In the genomic region with DNA sequence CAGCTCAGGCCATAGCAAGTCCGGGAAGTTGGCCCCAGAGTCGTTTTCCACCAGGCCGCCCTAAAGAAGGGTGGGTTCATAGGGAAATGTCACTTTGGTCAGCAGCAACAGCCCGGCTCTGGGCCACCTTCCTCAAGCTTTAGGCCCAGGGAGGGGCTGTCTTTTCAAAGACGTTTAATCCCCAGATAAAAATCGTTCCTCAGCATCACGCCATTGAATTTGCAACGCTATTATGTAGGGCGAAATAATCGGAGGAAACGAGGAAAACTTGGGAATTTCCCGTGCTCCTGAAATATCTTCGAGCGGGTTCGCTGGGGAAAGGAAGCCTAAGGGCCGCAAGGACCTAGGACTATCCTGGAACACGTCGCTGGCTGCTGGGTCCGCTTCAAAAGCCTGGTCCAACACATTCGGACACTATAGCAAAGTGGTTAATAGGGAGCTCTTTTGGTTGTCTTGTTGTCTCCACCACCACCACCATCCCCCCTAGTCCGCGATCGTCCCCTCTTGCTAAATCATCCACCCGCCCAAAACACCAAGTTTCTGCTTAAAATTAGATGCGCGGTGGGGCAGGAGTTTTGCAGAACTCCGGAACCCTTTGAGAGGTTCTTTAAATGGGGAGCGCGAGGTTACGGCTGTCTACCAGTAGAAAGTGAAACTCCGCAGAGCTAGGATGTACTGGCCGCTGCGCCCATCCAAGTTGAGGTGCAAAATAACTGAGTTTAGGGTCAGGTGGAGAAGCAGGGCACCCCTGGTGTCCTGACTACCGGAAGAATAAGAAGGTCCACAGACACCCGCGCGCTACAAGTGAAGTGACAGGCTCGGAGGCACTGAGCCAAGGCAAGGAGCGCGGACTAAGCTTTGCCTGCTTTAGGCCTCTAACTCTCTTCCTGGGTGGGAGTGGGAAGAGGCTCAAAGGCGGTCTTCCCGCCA, we compare ENCODE assay signal across 8 mouse cellular contexts. TPM values are rescaled to one million over a fixed set of nuclear protein-coding genes. Genes with fewer than 3 reads are reported as not detected.
DNase-seq lines count a peak whose midpoint lies in the region; ATAC-seq and TF ChIP-seq lines count a peak whose summit lies in the region.

No protein-coding gene starts in this region.

- DNase-seq in adrenal gland, postnatal 25 days = peak; percentile 15
- no peak for DNase-seq in adrenal gland, postnatal 4 days (ENCODE audit: low spot score in 2 of 2)
- DNase-seq in brain, embryonic 14.5 days (ENCODE audit: low read depth) = peak; percentile 50
- DNase-seq in heart, adult 9 months (ENCODE audit: low spot score in 2 of 2) = peak; percentile 20 to 31
- DNase-seq in limb, embryonic 10.5 days (ENCODE audit: low spot score) = peak; percentile 72
- peak; percentile 55 for DNase-seq in neural tube, embryonic 11.5 days (ENCODE audit: low spot score)
- DNase-seq in ovary, adult 18-20 months (ENCODE audit: low spot score) = no peak
- DNase-seq in testis, postnatal 14 days (ENCODE audit: low spot score) = no peak

- WGBS in limb, embryonic 10.5 days = under 1% methylated on average over 42 of the region's 42 CpGs
- under 1% methylated on average over 42 of the region's 42 CpGs for WGBS in neural tube, embryonic 11.5 days

- no peaks in the 10 kb centered on the region for H3K9me3 ChIP-seq in limb, embryonic 10.5 days (replicated peaks)
- no peaks in the 10 kb centered on the region for H3K9me3 ChIP-seq in neural tube, embryonic 11.5 days (ENCODE audit: control insufficient read depth, low read length)

- TF ChIP-seq POLR2A in brain, embryonic 14.5 days (IDR thresholded peaks at IDR 0.05; ENCODE audit: borderline replicate concordance, extremely low read depth, insufficient read depth, insufficient read length, poor library complexity, severe bottlenecking) = no peak

- ATAC-seq in neural tube, embryonic 11.5 days (ENCODE audit: insufficient read depth, low FRiP score, low TSS enrichment) = no peak

- peaks cover 88% of the 10 kb centered on the region for H3K27me3 ChIP-seq in limb, embryonic 10.5 days (ENCODE audit: low read depth, poor library complexity, severe bottlenecking)
- H3K27me3 ChIP-seq in neural tube, embryonic 11.5 days (ENCODE audit: control insufficient read depth, insufficient read depth, low read length) = peaks cover 90% of the 10 kb centered on the region

- peak overlapping the region; percentile 95 for H3K4me2 ChIP-seq in neural tube, embryonic 11.5 days (ENCODE audit: low read depth)

- TF ChIP-seq CTCF in brain, embryonic 14.5 days (IDR thresholded peaks at IDR 0.05; ENCODE audit: borderline replicate concordance, extremely low read depth, insufficient read depth, insufficient read length) = no peak

- peaks cover 98% of the 10 kb centered on the region for H3K4me1 ChIP-seq in limb, embryonic 10.5 days
- H3K4me1 ChIP-seq in neural tube, embryonic 11.5 days (ENCODE audit: control insufficient read depth, insufficient read depth, low read length) = peaks cover 32% of the 10 kb centered on the region

- peaks cover 23% of the 10 kb centered on the region for H3K36me3 ChIP-seq in limb, embryonic 10.5 days
- no peaks in the 10 kb centered on the region for H3K36me3 ChIP-seq in neural tube, embryonic 11.5 days (ENCODE audit: control insufficient read depth, insufficient read depth, low read length)

- H3K4me3 ChIP-seq in limb, embryonic 10.5 days = peak overlapping the region; percentile 86
- H3K4me3 ChIP-seq in neural tube, embryonic 11.5 days (ENCODE audit: low read depth, low read length) = peak overlapping the region; percentile 58

- H3K9ac ChIP-seq in neural tube, embryonic 11.5 days (ENCODE audit: low read length) = peak overlapping the region; percentile 79

- peak overlapping the region; percentile 93 for H3K27ac ChIP-seq in limb, embryonic 10.5 days
- H3K27ac ChIP-seq in neural tube, embryonic 11.5 days (ENCODE audit: low read depth, low read length) = no peak overlapping the region

RNA-seq across cellular contexts. Expression of a gene that starts 1.3 kb away (rescaled TPM):
- 1.1 and 1.3 TPM in 2 replicates for total RNA-seq in adrenal gland, postnatal 25 days (2021)
- 1 to 10 TPM; 1.8 TPM for total RNA-seq in adrenal gland, postnatal 4 days (2021)
- 12.4 and 17.0 TPM in 2 replicates for polyA plus RNA-seq in brain, embryonic 14.5 days (2012; rRNA removed)
- 360 and 372 TPM in 2 replicates for polyA plus RNA-seq in limb, embryonic 10.5 days (2016; fragmentation: Nextera tagmentation; extraction: Ambion mirVana)
- 55.2 and 56.5 TPM in 2 replicates for polyA plus RNA-seq in neural tube, embryonic 11.5 days (2014; fragmentation: Nextera tagmentation; extraction: Ambion mirVana)

Comparison
In these comparisons a context has a peak if more than half of its experiments do, and no peak if none do; other contexts are left out.
1. DNase-seq: peak in adrenal gland, postnatal 25 days (single experiment), brain, embryonic 14.5 days (single experiment), heart, adult 9 months (2 of 2), limb, embryonic 10.5 days (single experiment) and neural tube, embryonic 11.5 days (single experiment); none in adrenal gland, postnatal 4 days (0 of 2), ovary, adult 18-20 months (single experiment) and testis, postnatal 14 days (single experiment).